Mouse (Mus musculus) hindbrain, embryonic 15.5 days (tissue): ENCODE data around the gene Vgll4. TPM values are rescaled to one million over a fixed set of nuclear protein-coding genes. Genes with fewer than 3 reads are reported as not detected.
A peak's percentile ranks its signal among the peaks of the same experiment; 100 is the strongest.

ENCODE experiments used
- ATAC-seq: fragments of 200-750 bp; cut with Nextera tagmentation; 2 replicates; pipeline ENCODE4 v1.8.0; 2017; ENCODE audit warnings: low read depth, moderate number of reproducible peaks, moderate TSS enrichment; ENCODE audit not compliant: low FRiP score
- H3K27ac ChIP-seq: fragments of 300-500 bp; sonication (generic); replicated peaks from 2 replicates; pipeline ENCODE4 v1.5.1; 2015; ENCODE audit warnings: mild to moderate bottlenecking, inconsistent platforms
- H3K27me3 ChIP-seq: fragments of 300-500 bp; sonication (generic); 2 replicates; pipeline ENCODE4 v1.6.1; 2015; ENCODE audit warnings: control low read depth, inconsistent platforms
- H3K36me3 ChIP-seq: fragments of 300-500 bp; sonication (generic); 2 replicates; pipeline ENCODE4 v1.6.1; 2015; ENCODE audit warnings: control low read depth, inconsistent platforms
- H3K4me1 ChIP-seq: fragments of 300-500 bp; sonication (generic); replicated peaks from 2 replicates; pipeline ENCODE4 v1.6.1; 2015; ENCODE audit warnings: control low read depth, inconsistent platforms
- H3K4me2 ChIP-seq: fragments of 300-500 bp; sonication (generic); 2 replicates; pipeline ENCODE4 v1.6.1; 2015; ENCODE audit warnings: moderate library complexity, mild to moderate bottlenecking, inconsistent platforms
- H3K4me3 ChIP-seq: fragments of 300-500 bp; sonication (generic); 2 replicates; pipeline ENCODE4 v1.5.1; 2015; ENCODE audit warnings: mild to moderate bottlenecking, inconsistent platforms
- H3K9ac ChIP-seq: fragments of 300-500 bp; sonication (generic); 2 replicates; pipeline ENCODE4 v1.6.1; 2015; ENCODE audit warnings: inconsistent platforms
- H3K9me3 ChIP-seq: fragments of 300-500 bp; sonication (generic); 2 replicates; pipeline ENCODE4 v1.6.1; 2016; ENCODE audit warnings: control low read depth, inconsistent platforms
- WGBS: fragments of 180-500 bp; shearing (Covaris S2); methylation state at CpG from one replicate; pipeline ENCODE4 v1.1.7; 2015; 5-methylcytosine and 5-hydroxymethylcytosine counted together
- polyA plus RNA-seq: library from polyadenylated mRNA; unstranded; fragments of >200 nt; fragmentation: Nextera tagmentation; extraction: Ambion mirVana; gene quantifications from 2 replicates; pipeline ENCODE4 v1.2.1, GENCODE M21; 2015

Vgll4 gene
- polyA plus RNA-seq, 1 experiment from 2014 or later = 51.8 TPM

- peak; percentile 36 for ATAC-seq
- WGBS = 7% methylated on average over 19 of the region's 19 CpGs
- H3K4me3 ChIP-seq = peak overlapping the region; percentile 35
Measured at GRCm38 (mm10) chr6:114874138-114874928, 95.5 kb downstream of the Vgll4 start.

GRCm38 (mm10) chr6:114873808-114874137 is 96.0 kb downstream of the Vgll4 start:
- Histone ChIP-seq H3K4me1 (peaks cover 82% of the 10 kb centered on the region), H3K27ac (peak overlapping the region; percentile 94), H3K9ac (0 out of 2 replicates have a peak overlapping the region, but pooled peaks have one; percentile 50), H3K4me2 (peak overlapping the region; percentile 64), H3K9me3 (no peaks in the 10 kb centered on the region), H3K36me3 (no peaks in the 10 kb centered on the region), H3K4me3 (peak overlapping the region; percentile 35), H3K27me3 (no peaks in the 10 kb centered on the region)
- WGBS = 58% methylated on average over 3 of the region's 3 CpGs
- ATAC-seq = no peak

More at GRCm38 (mm10) chr6:114874138-114874928, 95.5 kb downstream of the Vgll4 start:
- Histone ChIP-seq H3K4me2 (peak overlapping the region; percentile 64), H3K9me3 (no peaks in the 10 kb centered on the region), H3K27me3 (no peaks in the 10 kb centered on the region), H3K4me1 (peaks cover 82% of the 10 kb centered on the region), H3K9ac (peak overlapping the region; percentile 50), H3K36me3 (no peaks in the 10 kb centered on the region), H3K27ac (peak overlapping the region; percentile 94)

- peaks cover 64% of the 10 kb centered on the region for H3K4me1 ChIP-seq
Measured at GRCm38 (mm10) chr6:114871010-114871660, 98.7 kb downstream of the Vgll4 start.

GRCm38 (mm10) chr6:114869501-114870076 is 100.2 kb downstream of the Vgll4 start:
- no peaks in the 10 kb centered on the region for H3K9me3 ChIP-seq
- H3K36me3 ChIP-seq = no peaks in the 10 kb centered on the region
- no peak overlapping the region for H3K9ac ChIP-seq
- H3K4me1 ChIP-seq = peaks cover 49% of the 10 kb centered on the region
- no peak for ATAC-seq
- no peak overlapping the region for H3K4me3 ChIP-seq
- H3K27ac ChIP-seq = peak overlapping the region; percentile 30; the same call in 1 of the 2 replicates
- 60% methylated on average over 6 of the region's 6 CpGs for WGBS
- no peaks in the 10 kb centered on the region for H3K27me3 ChIP-seq
- no peak overlapping the region for H3K4me2 ChIP-seq

More at GRCm38 (mm10) chr6:114871010-114871660, 98.7 kb downstream of the Vgll4 start:
- 88% methylated on average over 14 of the region's 14 CpGs for WGBS
- no peak overlapping the region for H3K4me2 ChIP-seq
- no peak for ATAC-seq
- H3K9ac ChIP-seq = no peak overlapping the region
- no peaks in the 10 kb centered on the region for H3K36me3 ChIP-seq
- no peak overlapping the region for H3K27ac ChIP-seq
- H3K27me3 ChIP-seq = no peaks in the 10 kb centered on the region
- H3K4me3 ChIP-seq = no peak overlapping the region
- H3K9me3 ChIP-seq = no peaks in the 10 kb centered on the region

GRCm38 (mm10) chr6:114868656-114869055 is 101.1 kb downstream of the Vgll4 start:
- H3K9ac ChIP-seq = no peak overlapping the region
- H3K36me3 ChIP-seq = no peaks in the 10 kb centered on the region
- H3K9me3 ChIP-seq = no peaks in the 10 kb centered on the region
- no peak overlapping the region for H3K27ac ChIP-seq
- H3K27me3 ChIP-seq = no peaks in the 10 kb centered on the region
- no peak overlapping the region for H3K4me2 ChIP-seq
- WGBS = 83% methylated on average over 7 of the region's 7 CpGs
- peak; percentile 16; the same call in 1 of the 2 replicates for ATAC-seq
- H3K4me3 ChIP-seq = no peak overlapping the region
- H3K4me1 ChIP-seq = peaks cover 40% of the 10 kb centered on the region

GRCm38 (mm10) chr6:114866619-114867018 is 103.2 kb downstream of the Vgll4 start:
- Histone ChIP-seq H3K27me3 (no peaks in the 10 kb centered on the region), H3K4me1 (peaks cover 28% of the 10 kb centered on the region), H3K4me3 (no peak overlapping the region), H3K36me3 (no peaks in the 10 kb centered on the region), H3K9ac (no peak overlapping the region), H3K9me3 (no peaks in the 10 kb centered on the region), H3K27ac (no peak overlapping the region), H3K4me2 (no peak overlapping the region)
- no peak for ATAC-seq
- 86% methylated on average over 4 of the region's 4 CpGs for WGBS

GRCm38 (mm10) chr6:114866078-114866477 is 103.7 kb downstream of the Vgll4 start:
- Histone ChIP-seq H3K4me1 (peaks cover 31% of the 10 kb centered on the region), H3K4me2 (no peak overlapping the region), H3K27me3 (no peaks in the 10 kb centered on the region), H3K4me3 (no peak overlapping the region), H3K27ac (0 out of 2 replicates have a peak overlapping the region, but pooled peaks have one; percentile 16), H3K9ac (no peak overlapping the region), H3K9me3 (no peaks in the 10 kb centered on the region), H3K36me3 (no peaks in the 10 kb centered on the region)
- ATAC-seq = no peak
- 86% methylated on average over 3 of the region's 3 CpGs for whole genome bisulfite sequencing

- H3K9ac ChIP-seq = no peak overlapping the region
- H3K9me3 ChIP-seq = no peaks in the 10 kb centered on the region
- H3K27ac ChIP-seq = no peak overlapping the region
- WGBS = 77% methylated on average over 8 of the region's 8 CpGs
- no peaks in the 10 kb centered on the region for H3K27me3 ChIP-seq
- H3K4me2 ChIP-seq = no peak overlapping the region
- no peak overlapping the region for H3K4me3 ChIP-seq
- H3K36me3 ChIP-seq = no peaks in the 10 kb centered on the region
- H3K4me1 ChIP-seq = peaks cover 18% of the 10 kb centered on the region
- ATAC-seq = no peak
Measured at GRCm38 (mm10) chr6:114864421-114864820, 105.4 kb downstream of the Vgll4 start.

GRCm38 (mm10) chr6:114863501-114863900 is 106.3 kb downstream of the Vgll4 start:
- Histone ChIP-seq H3K36me3 (no peaks in the 10 kb centered on the region), H3K4me1 (peaks cover 9% of the 10 kb centered on the region), H3K27me3 (no peaks in the 10 kb centered on the region), H3K27ac (no peak overlapping the region), H3K9ac (no peak overlapping the region), H3K9me3 (no peaks in the 10 kb centered on the region), H3K4me3 (no peak overlapping the region), H3K4me2 (no peak overlapping the region)
- ATAC-seq = no peak
- WGBS = 84% methylated on average over 5 of the region's 5 CpGs

GRCm38 (mm10) chr6:114862046-114862445 is 107.7 kb downstream of the Vgll4 start:
- 72% methylated on average over 9 of the region's 9 CpGs for WGBS
- Histone ChIP-seq H3K4me3 (no peak overlapping the region), H3K9ac (no peak overlapping the region), H3K27ac (no peak overlapping the region), H3K36me3 (no peaks in the 10 kb centered on the region), H3K27me3 (no peaks in the 10 kb centered on the region), H3K4me1 (peaks cover 6% of the 10 kb centered on the region; the same call in 1 of the 2 replicates), H3K9me3 (no peaks in the 10 kb centered on the region), H3K4me2 (no peak overlapping the region)
- no peak for ATAC-seq

GRCm38 (mm10) chr6:114861591-114861990 is 108.2 kb downstream of the Vgll4 start:
- H3K4me3 ChIP-seq = no peak overlapping the region
- no peaks in the 10 kb centered on the region for H3K36me3 ChIP-seq
- 0 out of 2 replicates have a peak overlapping the region, but pooled peaks have one; percentile 2 for H3K27ac ChIP-seq
- no peaks in the 10 kb centered on the region for H3K9me3 ChIP-seq
- H3K27me3 ChIP-seq = no peaks in the 10 kb centered on the region
- WGBS = 41% methylated on average over 9 of the region's 9 CpGs
- no peak for ATAC-seq
- no peak overlapping the region for H3K9ac ChIP-seq
- H3K4me1 ChIP-seq = peaks cover 6% of the 10 kb centered on the region; the same call in 1 of the 2 replicates
- H3K4me2 ChIP-seq = no peak overlapping the region
